Mouse (Mus musculus) gastrocnemius, postnatal 14 days (tissue): ENCODE measurements around the gene Cyp2e1. TPM values are rescaled to one million over a fixed set of nuclear protein-coding genes. Genes with fewer than 3 reads are reported as not detected.

Experiments
- DNase-seq: peaks from one replicate; pipeline ENCODE4 v3.0.0; 2021; ENCODE audit warnings: mixed read lengths
- intact Hi-C: fragments of 180-260 bp; cut with DNase I; formaldehyde crosslinking; loops from one replicate; pipeline ENCODE4 v1.15.1; 2025; ENCODE audit warnings: low total_unique reads
- total RNA-seq, 2 experiments: library from RNA; stranded (reverse); gene quantifications; 2 replicates each; pipeline ENCODE4 v1.2.3; 2021

Cyp2e1 gene
- total RNA-seq, 2 experiments from 2014 or later: 0.21 to 0.33 TPM

DNA sequence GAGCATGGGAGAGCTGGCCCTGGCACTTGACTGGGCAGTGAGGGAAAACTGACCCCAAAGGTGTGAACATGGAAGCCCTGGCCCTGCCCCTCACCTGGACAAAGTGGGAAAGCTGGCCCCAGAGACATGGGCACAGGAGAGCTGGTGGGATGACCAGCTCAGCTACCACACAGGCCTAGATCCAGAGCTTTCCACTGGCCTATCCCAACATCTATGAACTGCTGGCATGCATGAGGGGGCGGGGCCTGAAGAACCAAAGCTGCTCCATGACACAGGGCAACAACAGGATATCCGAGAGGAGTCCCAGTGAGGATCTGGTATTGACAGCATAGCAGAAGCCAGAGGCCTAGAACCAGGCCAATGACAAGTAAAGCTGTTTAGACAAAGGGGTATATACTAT, 34.7 kb downstream of the Cyp2e1 start:
- no peak for DNase-seq
- intact Hi-C loops: no loop called here

- no peak for DNase-seq
Measured at GRCm38 (mm10) chr7:140802629-140803028, 39.1 kb downstream of the Cyp2e1 start.

GRCm38 (mm10) chr7:140805704-140806103, 42.2 kb downstream of the Cyp2e1 start:
- intact Hi-C loops: no loop called here
- DNase-seq: no peak

More at GRCm38 (mm10) chr7:140802629-140803028, 39.1 kb downstream of the Cyp2e1 start:
- intact Hi-C loops: no loop called here

DNA sequence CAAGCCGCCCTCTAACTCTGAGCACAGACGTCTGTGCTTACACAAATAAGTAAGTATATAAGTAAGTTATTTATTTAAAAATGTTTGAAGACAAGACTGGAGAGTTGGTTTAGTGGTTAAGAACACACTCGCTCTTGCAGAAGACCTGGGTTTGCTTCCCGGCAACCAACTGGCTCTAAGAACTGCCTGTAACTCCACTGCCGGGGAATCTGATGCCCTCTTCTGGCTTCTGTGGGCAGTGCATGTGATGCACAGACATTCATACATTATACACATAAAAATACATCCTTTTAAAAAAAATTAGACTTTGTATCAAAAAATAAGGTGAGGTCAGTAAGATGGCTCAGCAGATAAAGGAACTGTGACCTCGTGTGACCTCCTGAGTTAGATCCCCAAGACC, 47.0 kb downstream of the Cyp2e1 start:
- intact Hi-C loops: no loop called here
- no peak for DNase-seq

DNA sequence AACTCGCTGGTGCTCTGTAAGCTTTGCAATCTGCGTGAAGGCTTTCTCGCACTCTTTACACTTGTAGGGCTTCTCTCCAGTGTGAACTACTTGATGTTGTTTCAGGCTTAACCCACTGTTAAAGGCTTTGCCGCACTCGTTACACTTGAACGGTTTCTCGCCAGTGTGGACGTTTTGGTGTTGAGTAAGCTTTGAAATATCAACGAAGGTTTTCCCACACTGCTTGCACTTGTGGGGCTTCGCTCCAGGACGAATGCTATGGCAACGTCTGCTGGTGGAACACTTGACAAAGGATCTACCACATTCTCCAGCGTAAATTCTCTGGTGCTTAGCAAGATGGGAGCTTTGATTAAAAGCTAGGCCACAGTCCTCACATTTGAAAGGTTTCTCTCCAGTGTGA, 48.2 kb downstream of the Cyp2e1 start:
- no peak for DNase-seq
- intact Hi-C loops: no loop called here

DNA sequence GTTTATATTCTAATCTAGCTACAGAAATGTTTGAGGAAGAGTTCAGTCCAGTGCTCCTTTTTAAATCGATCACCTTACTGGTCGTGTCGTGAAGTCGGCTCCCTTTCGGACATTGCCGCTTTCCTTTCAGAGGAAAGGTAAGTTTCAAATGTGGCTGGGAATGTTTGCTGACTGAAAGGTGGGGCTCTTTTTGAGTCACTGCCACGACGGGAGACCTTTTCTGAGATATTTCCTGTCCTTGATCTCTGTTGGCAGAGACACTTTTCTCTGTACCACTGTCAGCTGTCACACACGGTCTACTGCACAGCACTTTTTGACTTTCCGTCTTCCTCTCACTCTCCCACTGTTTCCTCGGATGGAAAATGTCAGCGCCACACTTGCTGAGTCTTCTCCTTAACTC, 49.3 kb downstream of the Cyp2e1 start:
- no peak for DNase-seq
- intact Hi-C loops: no loop called here

DNA sequence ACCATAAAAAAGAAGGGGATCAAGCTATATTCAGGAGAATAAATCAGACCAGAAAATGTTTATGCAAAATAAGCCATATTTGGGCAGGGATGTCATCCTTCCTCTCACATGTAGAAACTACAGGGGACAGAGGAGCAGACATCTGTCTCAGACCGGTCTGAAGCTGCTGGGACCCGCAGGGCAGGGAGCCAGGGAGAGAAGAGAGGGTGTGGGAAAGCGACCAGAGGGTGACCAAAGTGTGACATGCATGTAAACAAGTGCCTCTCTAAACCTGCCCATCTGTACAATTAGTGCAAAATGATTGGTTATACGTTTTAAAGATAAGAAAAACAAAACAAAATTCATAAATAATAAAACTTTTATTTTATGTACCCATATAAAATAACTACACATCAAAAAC, 56.6 kb downstream of the Cyp2e1 start:
- no peak for DNase-seq
- intact Hi-C loops: no loop called here

GRCm38 (mm10) chr7:140821305-140821652, 57.7 kb downstream of the Cyp2e1 start:
- no peak for DNase-seq
- intact Hi-C loops: no loop called here

- intact Hi-C loops: no loop called here
Measured at GRCm38 (mm10) chr7:140821653-140822329, 58.3 kb downstream of the Cyp2e1 start, which contains the start of gene Zfp941. Gene Zfp941 (minus strand): TSS chr7:140822178.

GRCm38 (mm10) chr7:140822731-140823130, 59.2 kb downstream of the Cyp2e1 start:
- no peak for DNase-seq
- intact Hi-C loops: no loop called here

More at GRCm38 (mm10) chr7:140821653-140822329, 58.3 kb downstream of the Cyp2e1 start, which contains the start of gene Zfp941:
- no peak for DNase-seq

Other genes with a start within 250 kb of the Cyp2e1 start
- not detected for gene Olfr538, start 195.9 kb upstream of the Cyp2e1 start, total RNA-seq
- not detected for gene Olfr46, start 162.5 kb upstream of the Cyp2e1 start, total RNA-seq
- gene Olfr61, start 134.8 kb upstream of the Cyp2e1 start, total RNA-seq: not detected
- gene Olfr53, start 117.3 kb upstream of the Cyp2e1 start, total RNA-seq: not detected
- gene Olfr539, start 103.8 kb upstream of the Cyp2e1 start, total RNA-seq: not detected
- gene Olfr45, start 81.8 kb upstream of the Cyp2e1 start, total RNA-seq: not detected
- gene Olfr541, start 66.5 kb upstream of the Cyp2e1 start, total RNA-seq: not detected
- not detected for gene Syce1, start 24.1 kb downstream of the Cyp2e1 start, total RNA-seq
- gene Zfp941, start 58.4 kb downstream of the Cyp2e1 start, total RNA-seq: not detected
- gene Urah, start 71.3 kb downstream of the Cyp2e1 start, total RNA-seq: not detected
- not detected for gene Scgb1c1, start 81.8 kb downstream of the Cyp2e1 start, total RNA-seq
- gene Odf3, start 84.1 kb downstream of the Cyp2e1 start, total RNA-seq: not detected
- gene Gm45785, start 92.6 kb downstream of the Cyp2e1 start, total RNA-seq: not detected
- 10 to 100 TPM; 13.9 to 16.2 TPM for gene Ric8a, start 93.2 kb downstream of the Cyp2e1 start, total RNA-seq
- 10 to 100 TPM in 1 of 2 experiments, 1 to 10 TPM in 1; 8.3 to 11.1 TPM for gene Bet1l, start 93.8 kb downstream of the Cyp2e1 start, total RNA-seq
- gene Psmd13, start 118.2 kb downstream of the Cyp2e1 start, total RNA-seq: 10 to 100 TPM; 93.5 to 94.2 TPM
- 10 to 100 TPM; 19.5 to 24.7 TPM for gene Sirt3, start 118.6 kb downstream of the Cyp2e1 start, total RNA-seq
- gene Cox8b, start 136.7 kb downstream of the Cyp2e1 start, total RNA-seq: 1,000 to 10,000 TPM; 1,269 to 1,458 TPM
- gene Nlrp6, start 157.2 kb downstream of the Cyp2e1 start, total RNA-seq: not detected
- gene Pgghg, start 177.7 kb downstream of the Cyp2e1 start, total RNA-seq: 1 to 10 TPM; 6.7 to 6.9 TPM
- gene Ifitm5, start 186.6 kb downstream of the Cyp2e1 start, total RNA-seq: not detected
- not detected for gene Gm45717, start 192.2 kb downstream of the Cyp2e1 start, total RNA-seq
- gene Ifitm2, start 192.2 kb downstream of the Cyp2e1 start, total RNA-seq: 100 to 1,000 TPM in 1 of 2 experiments, 10 to 100 TPM in 1; 83.9 to 105 TPM
- gene Ifitm1, start 203.5 kb downstream of the Cyp2e1 start, total RNA-seq: 1 to 10 TPM; 1.3 to 1.4 TPM
- 10 to 100 TPM; 44.9 to 54.0 TPM for gene Ifitm3, start 247.0 kb downstream of the Cyp2e1 start, total RNA-seq